Mouse (Mus musculus) testis, adult 2 months (tissue): ENCODE results near the gene Arg2.

ENCODE experiments used
- CTCF ChIP-seq: fragments of 200-500 bp; IDR thresholded peaks from 2 replicates; pipeline ENCODE4 v1.5.1; 2012; ENCODE audit warnings: low read depth, mild to moderate bottlenecking, inconsistent platforms, low read length, moderate library complexity; ENCODE audit not compliant: control insufficient read depth, insufficient read depth, insufficient replicate concordance
- POLR2A ChIP-seq: fragments of 200-500 bp; IDR thresholded peaks from 2 replicates; pipeline ENCODE4 v1.6.1; 2012; ENCODE audit warnings: low read depth, mild to moderate bottlenecking, inconsistent platforms, low read length, moderate library complexity; ENCODE audit not compliant: control insufficient read depth

GRCm38 (mm10) chr12:79103773-79104172 lies 26.8 kb upstream of the Arg2 start:
- TF ChIP-seq POLR2A (no peak), CTCF (no peak)
